Mouse (Mus musculus) heart, embryonic 11.5 days (tissue): ENCODE data around the gene Ptprf. TPM values are rescaled to one million over a fixed set of nuclear protein-coding genes. Genes with fewer than 3 reads are reported as not detected.
A peak's percentile ranks its signal among the peaks of the same experiment; 100 is the strongest.

Experiments
- ATAC-seq: fragments of 200-750 bp; cut with Nextera tagmentation; replicated peaks from 2 replicates; pipeline ENCODE4 v1.8.0; 2017; ENCODE audit warnings: moderate library complexity; ENCODE audit not compliant: insufficient number of reproducible peaks, low FRiP score, low TSS enrichment
- H3K27ac ChIP-seq: fragments of 300-500 bp; sonication (generic); 2 replicates; pipeline ENCODE4 v1.5.1; 2014; ENCODE audit warnings: mild to moderate bottlenecking, low read depth, low read length
- H3K27me3 ChIP-seq: fragments of 300-500 bp; sonication (generic); 2 replicates; pipeline ENCODE4 v1.6.1; 2014; ENCODE audit warnings: mild to moderate bottlenecking, low read length, mixed read lengths; ENCODE audit not compliant: control insufficient read depth, insufficient read depth
- H3K36me3 ChIP-seq: fragments of 300-500 bp; sonication (generic); 2 replicates; pipeline ENCODE4 v1.6.1; 2014; ENCODE audit warnings: mild to moderate bottlenecking, low read length, moderate library complexity, mixed read lengths; ENCODE audit not compliant: control insufficient read depth, insufficient read depth
- H3K4me1 ChIP-seq: fragments of 300-500 bp; sonication (generic); 2 replicates; pipeline ENCODE4 v1.6.1; 2014; ENCODE audit warnings: low read length; ENCODE audit not compliant: control insufficient read depth, insufficient read depth
- H3K4me2 ChIP-seq: fragments of 300-500 bp; sonication (generic); 2 replicates; pipeline ENCODE4 v1.6.1; 2014; ENCODE audit warnings: mild to moderate bottlenecking, moderate library complexity
- H3K4me3 ChIP-seq: fragments of 300-500 bp; sonication (generic); 2 replicates; pipeline ENCODE4 v1.5.1; 2014; ENCODE audit warnings: low read depth, low read length
- H3K9ac ChIP-seq: fragments of 300-500 bp; sonication (generic); 2 replicates; pipeline ENCODE4 v1.6.1; 2014; ENCODE audit warnings: mild to moderate bottlenecking, low read depth, low read length, moderate library complexity
- H3K9me3 ChIP-seq: fragments of 300-500 bp; sonication (generic); replicated peaks from 2 replicates; pipeline ENCODE4 v1.6.1; 2016; ENCODE audit warnings: low read length; ENCODE audit not compliant: control insufficient read depth
- WGBS: fragments of 180-500 bp; shearing (Covaris S2); extraction: QIAGEN DNeasy Blood & Tissue Kit; methylation state at CpG from one replicate; pipeline ENCODE4 v1.1.7; 2014; ENCODE audit not compliant: insufficient replicate concordance; 5-methylcytosine and 5-hydroxymethylcytosine counted together
- polyA plus RNA-seq: library from polyadenylated mRNA; unstranded; fragments of >200 nt; fragmentation: Nextera tagmentation; extraction: Ambion mirVana; gene quantifications from 2 replicates; pipeline ENCODE4 v1.2.1, GENCODE M21; 2014

Gene Ptprf
- 24.5 and 26.9 TPM in 2 replicates for polyA plus RNA-seq

GRCm38 (mm10) chr4:118291231-118291630, at the start of gene Ptprf:
Gene Ptprf (minus strand): TSS chr4:118291405.
- peaks cover 14% of the 10 kb centered on the region for H3K4me1 ChIP-seq
- ATAC-seq, result peak; percentile 56; the same call in 1 of the 2 replicates
- WGBS, result 6% methylated on average over 19 of the region's 50 CpGs
- H3K27me3 ChIP-seq, result no peaks in the 10 kb centered on the region
- peak within 1 kb of the TSS; percentile 94 for H3K4me3 ChIP-seq
- peak within 1 kb of the TSS; percentile 81 for H3K27ac ChIP-seq
- no peaks in the 10 kb centered on the region for H3K9me3 ChIP-seq
- H3K36me3 ChIP-seq, result no peaks in the 10 kb centered on the region
- H3K9ac ChIP-seq, result peak within 1 kb of the TSS; percentile 91
- H3K4me2 ChIP-seq, result peak within 1 kb of the TSS; percentile 83

- ATAC-seq, result no peak
- Histone ChIP-seq H3K9me3 (no peaks in the 10 kb centered on the region), H3K27me3 (no peaks in the 10 kb centered on the region), H3K9ac (no peak overlapping the region), H3K4me1 (no peaks in the 10 kb centered on the region), H3K4me3 (no peak overlapping the region), H3K27ac (no peak overlapping the region), H3K4me2 (no peak overlapping the region), H3K36me3 (no peaks in the 10 kb centered on the region)
- 19% methylated on average over 7 of the region's 7 CpGs for WGBS
Observed at GRCm38 (mm10) chr4:118336658-118337057, 45.5 kb upstream of the Ptprf start.

GRCm38 (mm10) chr4:118335991-118336390, 44.8 kb upstream of the Ptprf start:
- H3K4me2 ChIP-seq, result no peak overlapping the region
- no peaks in the 10 kb centered on the region for H3K27me3 ChIP-seq
- H3K9ac ChIP-seq, result no peak overlapping the region
- ATAC-seq, result no peak
- no peaks in the 10 kb centered on the region for H3K9me3 ChIP-seq
- H3K36me3 ChIP-seq, result no peaks in the 10 kb centered on the region
- H3K27ac ChIP-seq, result no peak overlapping the region
- WGBS, result 75% methylated on average over 4 of the region's 4 CpGs
- H3K4me1 ChIP-seq, result no peaks in the 10 kb centered on the region
- no peak overlapping the region for H3K4me3 ChIP-seq

- Histone ChIP-seq H3K4me2 (no peak overlapping the region), H3K27ac (no peak overlapping the region), H3K9ac (no peak overlapping the region), H3K4me3 (no peak overlapping the region), H3K4me1 (no peaks in the 10 kb centered on the region), H3K36me3 (no peaks in the 10 kb centered on the region), H3K27me3 (no peaks in the 10 kb centered on the region), H3K9me3 (no peaks in the 10 kb centered on the region)
- ATAC-seq, result no peak
- 65% methylated on average over 4 of the region's 4 CpGs for WGBS
Observed at GRCm38 (mm10) chr4:118331777-118332176, 40.6 kb upstream of the Ptprf start.

- WGBS, result 70% methylated on average over 7 of the region's 7 CpGs
- H3K9me3 ChIP-seq, result no peaks in the 10 kb centered on the region
- H3K4me1 ChIP-seq, result no peaks in the 10 kb centered on the region
- H3K4me2 ChIP-seq, result no peak overlapping the region
- H3K9ac ChIP-seq, result no peak overlapping the region
- H3K4me3 ChIP-seq, result no peak overlapping the region
- H3K27ac ChIP-seq, result no peak overlapping the region
- H3K27me3 ChIP-seq, result no peaks in the 10 kb centered on the region
- no peak for ATAC-seq
- no peaks in the 10 kb centered on the region for H3K36me3 ChIP-seq
Observed at GRCm38 (mm10) chr4:118326476-118326875, 35.3 kb upstream of the Ptprf start.

GRCm38 (mm10) chr4:118320636-118321035, 29.4 kb upstream of the Ptprf start:
- H3K9ac ChIP-seq, result no peak overlapping the region
- no peaks in the 10 kb centered on the region for H3K9me3 ChIP-seq
- H3K27me3 ChIP-seq, result no peaks in the 10 kb centered on the region
- H3K4me3 ChIP-seq, result no peak overlapping the region
- H3K36me3 ChIP-seq, result no peaks in the 10 kb centered on the region
- H3K4me1 ChIP-seq, result peaks cover 3% of the 10 kb centered on the region
- 77% methylated on average over 2 of the region's 2 CpGs for WGBS
- no peak for ATAC-seq
- H3K4me2 ChIP-seq, result no peak overlapping the region
- no peak overlapping the region for H3K27ac ChIP-seq

GRCm38 (mm10) chr4:118319706-118320344, 28.6 kb upstream of the Ptprf start:
- Histone ChIP-seq H3K4me3 (no peak overlapping the region), H3K9ac (no peak overlapping the region), H3K9me3 (no peaks in the 10 kb centered on the region), H3K4me2 (peak overlapping the region; percentile 5; the same call in 1 of the 2 replicates), H3K27ac (no peak overlapping the region), H3K36me3 (no peaks in the 10 kb centered on the region), H3K4me1 (peaks cover 6% of the 10 kb centered on the region), H3K27me3 (no peaks in the 10 kb centered on the region)
- ATAC-seq, result no peak
- 33% methylated on average over 8 of the region's 8 CpGs for WGBS

- no peaks in the 10 kb centered on the region for H3K9me3 ChIP-seq
- H3K4me3 ChIP-seq, result no peak overlapping the region
- H3K27me3 ChIP-seq, result no peaks in the 10 kb centered on the region
- peaks cover 6% of the 10 kb centered on the region for H3K4me1 ChIP-seq
- no peak overlapping the region for H3K9ac ChIP-seq
- no peaks in the 10 kb centered on the region for H3K36me3 ChIP-seq
- no peak overlapping the region for H3K4me2 ChIP-seq
- 76% methylated on average over 4 of the region's 4 CpGs for WGBS
- no peak overlapping the region for H3K27ac ChIP-seq
- no peak for ATAC-seq
Observed at GRCm38 (mm10) chr4:118316662-118317061, 25.5 kb upstream of the Ptprf start.

GRCm38 (mm10) chr4:118315286-118315685, 24.1 kb upstream of the Ptprf start:
- Histone ChIP-seq H3K4me1 (peaks cover 6% of the 10 kb centered on the region), H3K4me3 (no peak overlapping the region), H3K9me3 (no peaks in the 10 kb centered on the region), H3K36me3 (no peaks in the 10 kb centered on the region), H3K27me3 (no peaks in the 10 kb centered on the region), H3K27ac (no peak overlapping the region), H3K4me2 (no peak overlapping the region), H3K9ac (no peak overlapping the region)
- WGBS, result 23% methylated on average over 8 of the region's 8 CpGs
- ATAC-seq, result no peak
